Mouse (Mus musculus) ES-E14 (cell line): Measurements from ENCODE around the gene Nubp2.

Experiments used
- HCFC1 ChIP-seq: IDR thresholded peaks from 2 replicates; pipeline ENCODE4 v1.6.1; 2012; ENCODE audit warnings: low read length, inconsistent platforms, borderline replicate concordance; ENCODE audit not compliant: insufficient read depth
- ZNF384 ChIP-seq: IDR thresholded peaks from 2 replicates; pipeline ENCODE4 v1.6.1; 2012; ENCODE audit warnings: low read depth, low read length, inconsistent platforms

DNA sequence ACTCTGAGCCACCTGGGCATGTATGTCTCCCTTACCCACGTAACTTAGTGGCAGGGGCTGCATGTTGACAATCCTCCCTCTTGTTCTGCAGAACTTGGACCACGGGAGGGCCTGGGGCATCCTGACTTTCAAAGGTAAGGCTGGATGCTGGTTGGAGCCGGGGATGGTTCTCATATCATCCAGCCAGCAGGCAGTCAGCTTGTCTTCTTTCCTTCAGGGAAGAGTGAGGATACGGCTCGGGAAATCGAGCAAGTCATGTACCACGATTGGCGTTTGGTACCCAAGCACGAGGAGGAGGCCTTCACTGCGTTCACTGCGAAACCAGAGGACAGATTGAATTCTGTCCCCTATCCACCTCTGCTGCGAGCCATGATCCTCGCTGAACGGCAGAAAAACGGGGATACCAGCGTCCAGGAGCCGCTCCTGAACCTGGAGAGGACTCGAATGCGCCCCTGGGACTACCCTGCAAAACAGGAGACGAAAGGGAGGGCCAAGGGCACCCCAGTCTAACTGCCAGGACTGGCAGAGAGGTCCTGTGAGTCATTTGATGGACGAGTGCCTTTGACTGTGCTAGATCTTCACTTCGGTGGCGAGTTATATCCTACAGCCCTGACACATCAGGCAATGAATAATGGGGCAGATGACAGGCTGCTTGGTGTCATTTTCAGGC is 9.6 kb upstream of the Nubp2 start:
- no peak for TF ChIP-seq ZNF384
- TF ChIP-seq HCFC1, result no peak
